Mouse (Mus musculus) liver, embryonic 14.5 days (tissue): ENCODE measurements around the gene Ltn1. TPM values are rescaled to one million over a fixed set of nuclear protein-coding genes. Genes with fewer than 3 reads are reported as not detected.

Experiments used
- ATAC-seq: fragments of 200-750 bp; cut with Nextera tagmentation; 2 replicates; pipeline ENCODE4 v1.8.0; 2017; ENCODE audit warnings: moderate number of reproducible peaks, mild to moderate bottlenecking, moderate library complexity; ENCODE audit not compliant: insufficient read depth
- DNase-seq, 3 experiments: peaks; one replicate each; pipeline ENCODE4 v3.0.0-alpha.2; 2012 to 2013; ENCODE audit warnings: low read depth in 3 of 3, low spot score in 3 of 3
- H3K27ac ChIP-seq: fragments of 300-500 bp; sonication (generic); 2 replicates; pipeline ENCODE4 v1.5.1; 2014; ENCODE audit warnings: moderate library complexity, mild to moderate bottlenecking, control low read depth, inconsistent platforms
- H3K27me3 ChIP-seq: fragments of 300-500 bp; sonication (generic); 2 replicates; pipeline ENCODE4 v1.6.1; 2014; ENCODE audit warnings: mild to moderate bottlenecking, low read length, moderate library complexity; ENCODE audit not compliant: control insufficient read depth, insufficient read depth
- H3K36me3 ChIP-seq: fragments of 300-500 bp; sonication (generic); replicated peaks from 2 replicates; pipeline ENCODE4 v1.6.1; 2014; ENCODE audit warnings: low read depth; ENCODE audit not compliant: control insufficient read depth, insufficient read depth
- H3K4me1 ChIP-seq, 2 experiments: fragments of 200-500 bp in 1 of 2; fragments of 300-500 bp in 1 of 2; sonication (generic) in 1 of 2; replicated peaks; 2 replicates each; pipeline ENCODE4 v1.6.1; 2012 to 2014; ENCODE audit warnings: antibody characterized with exemption in 1 of 2, inconsistent platforms in 1 of 2, low read length in 1 of 2; ENCODE audit not compliant: control insufficient read depth in 2 of 2, insufficient read depth in 2 of 2
- H3K4me2 ChIP-seq: fragments of 300-500 bp; sonication (generic); 2 replicates; pipeline ENCODE4 v1.6.1; 2014; ENCODE audit warnings: low read depth, mild to moderate bottlenecking, control low read depth, moderate library complexity
- H3K4me3 ChIP-seq, 2 experiments: fragments of 200-500 bp in 1 of 2; fragments of 300-500 bp in 1 of 2; sonication (generic) in 1 of 2; 2 replicates each; pipeline ENCODE4 v1.5.1; 2012 to 2014; ENCODE audit warnings: low read depth in 2 of 2, low read length in 2 of 2, mild to moderate bottlenecking in 2 of 2, control low read depth in 1 of 2, inconsistent platforms in 1 of 2, moderate library complexity in 1 of 2; ENCODE audit not compliant: insufficient read depth in 1 of 2
- H3K9ac ChIP-seq: fragments of 300-500 bp; sonication (generic); replicated peaks from 2 replicates; pipeline ENCODE4 v1.6.1; 2014; ENCODE audit warnings: mild to moderate bottlenecking, control low read depth, moderate library complexity
- H3K9me3 ChIP-seq: fragments of 300-500 bp; sonication (generic); 2 replicates; pipeline ENCODE4 v1.6.1; 2016; ENCODE audit warnings: low read length, mixed read lengths; ENCODE audit not compliant: control insufficient read depth
- CTCF ChIP-seq: IDR thresholded peaks from 2 replicates; pipeline ENCODE4 v1.5.1; 2016; ENCODE audit warnings: antibody characterized with exemption, low read depth, control low read depth
- EP300 ChIP-seq: IDR thresholded peaks from 2 replicates; pipeline ENCODE4 v1.6.1; 2016; ENCODE audit warnings: antibody characterized with exemption, low read depth
- WGBS: fragments of 180-500 bp; shearing (Covaris S2); extraction: QIAGEN DNeasy Blood & Tissue Kit; methylation state at CpG from one replicate; pipeline ENCODE4 v1.1.7; 2014; ENCODE audit not compliant: insufficient replicate concordance; 5-methylcytosine and 5-hydroxymethylcytosine counted together
- polyA plus RNA-seq, 2 experiments: library from polyadenylated mRNA; depleted of rRNA in 1 of 2; stranded (reverse) in 1 of 2; unstranded in 1 of 2; fragments of >200 nt; fragmentation: Nextera tagmentation in 1 of 2; extraction: Ambion mirVana in 1 of 2; gene quantifications; 2 replicates each; pipeline versions ENCODE4 v1.2.1 to v1.2.3; 2012 to 2014

The Ltn1 gene
- polyA plus RNA-seq, 2 experiments = 4.6 to 11.0 TPM

DNA sequence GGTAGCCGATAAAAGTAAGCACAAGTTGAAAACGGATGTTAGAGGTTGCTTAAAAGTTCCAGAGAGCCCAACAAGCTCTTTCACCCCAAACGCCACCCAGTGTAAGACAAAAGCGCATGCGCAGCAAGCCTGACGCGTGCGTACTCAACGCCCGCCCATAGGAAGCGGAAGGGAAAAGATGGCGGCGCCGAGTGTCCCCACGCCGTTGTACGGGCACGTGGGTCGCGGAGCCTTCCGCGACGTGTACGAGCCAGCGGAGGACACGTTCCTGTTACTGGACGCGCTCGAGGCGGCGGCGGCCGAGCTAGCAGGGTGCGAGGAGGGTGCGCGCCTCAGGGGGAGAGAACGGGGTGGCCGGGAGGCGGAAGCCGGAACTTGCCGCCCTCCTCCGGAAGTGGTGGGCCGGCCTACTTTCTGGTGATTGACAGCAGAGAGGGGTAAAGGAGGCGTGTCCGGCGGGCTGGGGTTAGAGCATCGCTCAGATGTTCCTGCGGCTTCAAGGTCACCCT, 78.3 kb downstream of the Ltn1 start, which contains the start of gene N6amt1:
TSS of gene N6amt1 (plus strand) at position 111 of the 509 bp plus-strand sequence.
- TF ChIP-seq EP300 (no peak), CTCF (peak; percentile 20; the same call in 1 of the 2 replicates)
- Histone ChIP-seq H3K4me1 (peaks cover 3 to 6% of the 10 kb centered on the region in 2 experiments), H3K9me3 (no peaks in the 10 kb centered on the region), H3K4me2 (peak within 1 kb of the TSS; percentile 63), H3K27ac (no peak within 1 kb of the TSS), H3K36me3 (no peaks in the 10 kb centered on the region), H3K4me3 (peak within 1 kb of the TSS; percentile 70 to 77), H3K27me3 (no peaks in the 10 kb centered on the region), H3K9ac (peak within 1 kb of the TSS; percentile 51)
- WGBS = under 1% methylated on average over 48 of the region's 48 CpGs
- DNase-seq (peak; percentile 82 to 88 (median 85)), ATAC-seq (peak; percentile 99)

DNA sequence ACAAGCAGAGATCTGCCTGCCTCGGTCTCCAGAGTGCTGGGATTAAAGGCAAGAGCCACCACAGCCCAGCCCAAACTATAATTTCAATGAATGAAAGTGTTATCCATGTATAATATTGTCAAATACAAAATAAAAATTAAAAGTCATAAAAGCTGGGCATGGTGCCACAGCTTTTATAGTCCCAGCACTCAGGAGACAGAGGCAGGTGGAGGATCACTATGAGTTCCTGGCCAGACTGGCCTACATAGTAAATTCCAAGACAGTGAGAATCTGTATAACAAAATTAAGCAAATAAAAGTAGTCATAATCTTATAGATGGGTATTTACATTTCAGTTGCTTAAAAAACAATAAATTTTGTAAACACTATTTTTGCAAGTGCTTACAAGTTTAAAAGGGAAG, 78.8 kb downstream of the Ltn1 start:
- Histone ChIP-seq H3K4me2 (peak overlapping the region; percentile 63), H3K27ac (no peak overlapping the region), H3K9me3 (no peaks in the 10 kb centered on the region), H3K9ac (no peak overlapping the region), H3K4me3 (peak overlapping the region in 1 of 2 experiments; percentile 70; a peak in 2 of 4 replicates), H3K4me1 (peaks cover 3 to 6% of the 10 kb centered on the region in 2 experiments), H3K36me3 (no peaks in the 10 kb centered on the region), H3K27me3 (no peaks in the 10 kb centered on the region)
- WGBS = 95% methylated on average over 1 of the region's 1 CpGs
- DNase-seq (no peak), ATAC-seq (no peak)
- TF ChIP-seq CTCF (no peak), EP300 (no peak)

DNA sequence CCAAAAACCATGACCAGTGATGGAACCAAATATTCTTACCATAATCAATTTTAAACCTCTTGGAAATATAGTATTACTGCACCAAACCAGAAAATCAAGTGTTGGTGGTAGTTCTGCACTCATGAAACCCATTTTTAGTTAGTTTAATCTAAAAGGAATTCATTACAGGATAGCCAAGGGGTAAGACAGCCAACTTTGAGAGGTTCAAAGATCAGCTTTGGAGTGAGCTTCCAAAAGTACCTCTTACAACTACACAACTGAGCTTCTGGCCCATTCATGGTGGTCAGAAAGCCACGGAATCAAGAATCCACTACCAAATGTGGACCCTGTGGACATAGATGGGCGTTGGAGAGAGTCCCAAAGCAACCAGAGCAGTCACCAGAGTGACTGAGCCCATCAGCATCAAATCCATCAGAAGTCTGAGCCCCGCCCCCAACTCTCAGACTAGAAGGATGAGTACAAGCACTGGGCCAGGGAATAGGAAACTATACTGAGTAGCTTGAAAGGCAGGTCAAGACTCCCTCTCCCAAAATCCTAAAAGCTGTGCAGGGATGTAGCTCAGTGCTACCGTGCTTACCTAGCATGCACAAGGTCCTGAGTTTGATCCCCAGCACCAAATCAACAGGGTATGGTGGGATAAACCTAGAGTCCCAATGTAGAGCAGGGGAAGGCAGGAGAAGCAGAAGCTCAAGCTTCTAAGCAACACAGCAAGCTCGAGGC, 80.9 kb downstream of the Ltn1 start:
- TF ChIP-seq EP300 = no peak
- no peak for TF ChIP-seq CTCF
- no peak overlapping the region for H3K9ac ChIP-seq
- DNase-seq (no peak), ATAC-seq (no peak)
- no peak overlapping the region for H3K4me2 ChIP-seq
- no peak overlapping the region for H3K27ac ChIP-seq
- H3K4me3 ChIP-seq = no peak overlapping the region
- H3K4me1 ChIP-seq = peaks cover 3 to 6% of the 10 kb centered on the region in 2 experiments
- 45% methylated on average over 5 of the region's 5 CpGs for WGBS
- no peaks in the 10 kb centered on the region for H3K9me3 ChIP-seq
- H3K27me3 ChIP-seq = no peaks in the 10 kb centered on the region
- no peaks in the 10 kb centered on the region for H3K36me3 ChIP-seq

DNA sequence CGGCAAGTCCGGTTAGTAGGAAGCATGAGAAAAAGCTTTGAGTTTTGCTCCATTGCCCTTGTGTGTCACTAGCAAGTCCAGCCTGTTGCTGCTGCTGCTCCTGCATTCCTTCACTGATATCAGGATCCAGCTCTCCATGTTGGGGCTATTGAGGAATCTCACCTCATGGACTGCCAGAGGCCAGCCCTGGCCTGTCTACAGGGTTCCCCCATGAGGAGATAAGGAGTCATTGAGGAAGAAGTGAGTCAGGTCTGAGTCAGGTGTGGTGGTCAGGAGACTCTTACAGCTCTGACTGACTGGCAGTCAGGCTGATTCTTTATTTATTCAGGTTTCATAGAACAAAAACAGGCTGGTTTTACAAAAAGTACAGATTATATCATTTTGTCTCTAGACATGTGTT, 84.3 kb downstream of the Ltn1 start:
- no peak for TF ChIP-seq EP300
- no peak for TF ChIP-seq CTCF
- no peak overlapping the region for H3K9ac ChIP-seq
- DNase-seq = no peak
- no peaks in the 10 kb centered on the region for H3K27me3 ChIP-seq
- no peaks in the 10 kb centered on the region for H3K36me3 ChIP-seq
- no peaks in the 10 kb centered on the region for H3K9me3 ChIP-seq
- no peak overlapping the region for H3K4me2 ChIP-seq
- no peak for ATAC-seq
- no peaks in the 10 kb centered on the region for H3K4me1 ChIP-seq
- 78% methylated on average over 2 of the region's 2 CpGs for whole genome bisulfite sequencing
- no peak overlapping the region for H3K27ac ChIP-seq
- no peak overlapping the region for H3K4me3 ChIP-seq

DNA sequence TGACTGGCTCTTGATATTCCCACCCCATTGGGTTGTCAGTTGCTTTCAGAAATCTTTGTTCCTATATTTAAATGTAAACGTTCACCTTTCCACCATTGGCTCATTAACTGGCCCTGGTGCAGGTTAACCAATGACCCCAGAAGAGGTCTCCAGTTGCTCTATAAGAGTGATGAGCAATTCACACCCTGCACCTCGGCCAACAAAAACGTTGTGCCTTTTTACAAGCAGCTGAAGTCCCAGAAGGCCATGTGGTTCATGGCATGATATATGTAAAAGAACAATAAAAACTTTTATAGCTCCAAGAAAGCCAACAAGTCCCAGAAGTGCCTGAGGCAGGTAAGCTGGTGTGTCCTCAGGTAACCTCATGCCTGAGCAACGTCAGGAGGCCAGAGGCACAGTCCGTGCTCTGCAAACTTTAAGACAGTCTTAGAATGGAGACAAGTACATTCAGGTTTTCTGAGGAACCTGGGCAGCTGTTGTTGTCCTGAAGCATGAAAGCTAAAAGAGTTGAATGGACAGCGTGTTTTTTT, 91.3 kb downstream of the Ltn1 start:
- Histone ChIP-seq H3K4me1 (no peaks in the 10 kb centered on the region), H3K9ac (no peak overlapping the region), H3K36me3 (no peaks in the 10 kb centered on the region), H3K4me2 (no peak overlapping the region), H3K9me3 (no peaks in the 10 kb centered on the region), H3K27me3 (no peaks in the 10 kb centered on the region), H3K27ac (no peak overlapping the region), H3K4me3 (no peak overlapping the region)
- DNase-seq (no peak), ATAC-seq (no peak)
- TF ChIP-seq EP300 (no peak), CTCF (no peak)
- 63% methylated on average over 6 of the region's 6 CpGs for WGBS
